Mouse (Mus musculus) liver, embryonic 16.5 days (tissue): Measurements from ENCODE around the gene Hcn3. TPM values are rescaled to one million over a fixed set of nuclear protein-coding genes. Genes with fewer than 3 reads are reported as not detected.

Experiments used
- ATAC-seq: fragments of 200-750 bp; cut with Nextera tagmentation; 2 replicates; pipeline ENCODE4 v1.8.0; 2017; ENCODE audit warnings: low read depth, mild to moderate bottlenecking, moderate number of reproducible peaks, moderate library complexity
- H3K27ac ChIP-seq: fragments of 300-500 bp; sonication (generic); 2 replicates; pipeline ENCODE4 v1.5.1; 2014; ENCODE audit warnings: mild to moderate bottlenecking, low read length
- H3K27me3 ChIP-seq: fragments of 300-500 bp; sonication (generic); 2 replicates; pipeline ENCODE4 v1.6.1; 2014; ENCODE audit warnings: low read depth, low read length, mixed read lengths; ENCODE audit not compliant: control insufficient read depth, insufficient read depth
- H3K36me3 ChIP-seq: fragments of 300-500 bp; sonication (generic); 2 replicates; pipeline ENCODE4 v1.6.1; 2014; ENCODE audit warnings: mild to moderate bottlenecking; ENCODE audit not compliant: control insufficient read depth, insufficient read depth
- H3K4me1 ChIP-seq: fragments of 300-500 bp; sonication (generic); 2 replicates; pipeline ENCODE4 v1.6.1; 2014; ENCODE audit warnings: low read depth, low read length, mixed read lengths; ENCODE audit not compliant: control insufficient read depth
- H3K4me2 ChIP-seq: fragments of 300-500 bp; sonication (generic); 2 replicates; pipeline ENCODE4 v1.6.1; 2014; ENCODE audit warnings: low read depth, low read length, mixed read lengths
- H3K4me3 ChIP-seq: fragments of 300-500 bp; sonication (generic); 2 replicates; pipeline ENCODE4 v1.5.1; 2014; ENCODE audit warnings: low read depth, mild to moderate bottlenecking, low read length
- H3K9ac ChIP-seq: fragments of 300-500 bp; sonication (generic); 2 replicates; pipeline ENCODE4 v1.6.1; 2014; ENCODE audit warnings: low read depth, low read length
- H3K9me3 ChIP-seq: fragments of 300-500 bp; sonication (generic); replicated peaks from 2 replicates; pipeline ENCODE4 v1.6.1; 2016; ENCODE audit warnings: low read length; ENCODE audit not compliant: control insufficient read depth
- WGBS: fragments of 180-500 bp; shearing (Covaris S2); extraction: QIAGEN DNeasy Blood & Tissue Kit; methylation state at CpG from one replicate; pipeline ENCODE4 v1.1.7; 2014; ENCODE audit not compliant: insufficient replicate concordance; 5-methylcytosine and 5-hydroxymethylcytosine counted together
- polyA plus RNA-seq: library from polyadenylated mRNA; unstranded; fragments of >200 nt; fragmentation: Nextera tagmentation; extraction: Ambion mirVana; gene quantifications from 2 replicates; pipeline ENCODE4 v1.2.1, GENCODE M21; 2015

Gene Hcn3
- polyA plus RNA-seq, result 0.29 and 0.32 TPM in 2 replicates

- Histone ChIP-seq H3K27me3 (peaks cover 25% of the 10 kb centered on the region), H3K9me3 (no peaks in the 10 kb centered on the region), H3K36me3 (no peaks in the 10 kb centered on the region), H3K4me1 (peaks cover 18% of the 10 kb centered on the region), H3K4me2 (peak within 1 kb of the TSS; percentile 99), H3K9ac (peak within 1 kb of the TSS; percentile 53), H3K4me3 (peak within 1 kb of the TSS; percentile 66), H3K27ac (no peak within 1 kb of the TSS)
- no peak; the same call in 1 of the 2 replicates for ATAC-seq
- under 1% methylated on average over 64 of the region's 66 CpGs for WGBS
These were observed at the start of gene Hcn3 for GRCm38 (mm10) chr3:89159616-89160344. Gene Hcn3 (minus strand): TSS chr3:89160196.

- no peaks in the 10 kb centered on the region for H3K9me3 ChIP-seq
- peaks cover 2% of the 10 kb centered on the region; the same call in 1 of the 2 replicates for H3K27me3 ChIP-seq
- H3K36me3 ChIP-seq, result peaks cover 33% of the 10 kb centered on the region
- no peak overlapping the region for H3K9ac ChIP-seq
- H3K4me2 ChIP-seq, result no peak overlapping the region
- H3K27ac ChIP-seq, result no peak overlapping the region
- no peak for ATAC-seq
- 82% methylated on average over 7 of the region's 7 CpGs for WGBS
- H3K4me1 ChIP-seq, result peaks cover 10% of the 10 kb centered on the region
- no peak overlapping the region for H3K4me3 ChIP-seq
These were observed 49.7 kb upstream of the Hcn3 start for GRCm38 (mm10) chr3:89209731-89210130.

- 78% methylated on average over 6 of the region's 6 CpGs for WGBS
- Histone ChIP-seq H3K27me3 (no peaks in the 10 kb centered on the region), H3K4me2 (no peak overlapping the region), H3K9ac (no peak overlapping the region), H3K36me3 (peaks cover 33% of the 10 kb centered on the region), H3K27ac (no peak overlapping the region), H3K9me3 (no peaks in the 10 kb centered on the region), H3K4me1 (peaks cover 4% of the 10 kb centered on the region), H3K4me3 (no peak overlapping the region)
- ATAC-seq, result no peak
These were observed 48.7 kb upstream of the Hcn3 start for GRCm38 (mm10) chr3:89208736-89209135.

GRCm38 (mm10) chr3:89208075-89208657 lies 48.2 kb upstream of the Hcn3 start:
- WGBS, result 81% methylated on average over 13 of the region's 13 CpGs
- H3K27me3 ChIP-seq, result no peaks in the 10 kb centered on the region
- no peak overlapping the region for H3K27ac ChIP-seq
- H3K9ac ChIP-seq, result no peak overlapping the region
- no peaks in the 10 kb centered on the region for H3K9me3 ChIP-seq
- H3K4me2 ChIP-seq, result no peak overlapping the region
- no peak for ATAC-seq
- peaks cover 7% of the 10 kb centered on the region for H3K4me1 ChIP-seq
- H3K36me3 ChIP-seq, result peaks cover 33% of the 10 kb centered on the region
- no peak overlapping the region for H3K4me3 ChIP-seq

- no peak overlapping the region for H3K4me3 ChIP-seq
- ATAC-seq, result no peak
- H3K4me1 ChIP-seq, result peaks cover 6% of the 10 kb centered on the region
- H3K4me2 ChIP-seq, result no peak overlapping the region
- H3K9ac ChIP-seq, result no peak overlapping the region
- no peak overlapping the region for H3K27ac ChIP-seq
- no peaks in the 10 kb centered on the region for H3K9me3 ChIP-seq
- peaks cover 33% of the 10 kb centered on the region for H3K36me3 ChIP-seq
- H3K27me3 ChIP-seq, result no peaks in the 10 kb centered on the region
- 75% methylated on average over 2 of the region's 2 CpGs for WGBS
These were observed 46.7 kb upstream of the Hcn3 start for GRCm38 (mm10) chr3:89206695-89207094.

GRCm38 (mm10) chr3:89206079-89206478 lies 46.1 kb upstream of the Hcn3 start:
- Histone ChIP-seq H3K4me3 (no peak overlapping the region), H3K4me2 (no peak overlapping the region), H3K36me3 (peaks cover 33% of the 10 kb centered on the region), H3K9me3 (no peaks in the 10 kb centered on the region), H3K9ac (no peak overlapping the region), H3K4me1 (peaks cover 6% of the 10 kb centered on the region), H3K27me3 (no peaks in the 10 kb centered on the region), H3K27ac (no peak overlapping the region)
- no peak for ATAC-seq
- WGBS, result 84% methylated on average over 7 of the region's 7 CpGs

GRCm38 (mm10) chr3:89203142-89203514 lies 43.1 kb upstream of the Hcn3 start:
- 29% methylated on average over 5 of the region's 5 CpGs for WGBS
- peak overlapping the region; percentile 51; the same call in 1 of the 2 replicates for H3K27ac ChIP-seq
- H3K27me3 ChIP-seq, result no peaks in the 10 kb centered on the region
- peaks cover 13% of the 10 kb centered on the region for H3K36me3 ChIP-seq
- peak overlapping the region; percentile 74 for H3K4me3 ChIP-seq
- H3K4me1 ChIP-seq, result peaks cover 6% of the 10 kb centered on the region
- peak overlapping the region; percentile 89 for H3K4me2 ChIP-seq
- peak; percentile 22; the same call in 1 of the 2 replicates for ATAC-seq
- peak overlapping the region; percentile 71 for H3K9ac ChIP-seq
- H3K9me3 ChIP-seq, result no peaks in the 10 kb centered on the region

- no peaks in the 10 kb centered on the region for H3K9me3 ChIP-seq
- peaks cover 9% of the 10 kb centered on the region for H3K36me3 ChIP-seq
- peaks cover 6% of the 10 kb centered on the region for H3K4me1 ChIP-seq
- WGBS, result 20% methylated on average over 13 of the region's 13 CpGs
- peak; percentile 85 for ATAC-seq
- peak within 1 kb of the TSS; percentile 71 for H3K9ac ChIP-seq
- H3K27me3 ChIP-seq, result no peaks in the 10 kb centered on the region
- peak within 1 kb of the TSS; percentile 51; the same call in 1 of the 2 replicates for H3K27ac ChIP-seq
- peak within 1 kb of the TSS; percentile 74 for H3K4me3 ChIP-seq
- peak within 1 kb of the TSS; percentile 89 for H3K4me2 ChIP-seq
These were observed 42.5 kb upstream of the Hcn3 start, which contains the start of gene Gba for GRCm38 (mm10) chr3:89202253-89203141. Gene Gba (plus strand): TSS chr3:89202928.
